Mouse (Mus musculus) intestine, postnatal 0 days (tissue): ENCODE measurements around the gene Celf2. TPM values are rescaled to one million over a fixed set of nuclear protein-coding genes. Genes with fewer than 3 reads are reported as not detected.

ENCODE experiments used
- ATAC-seq: fragments of 200-750 bp; cut with Nextera tagmentation; 2 replicates; pipeline ENCODE4 v1.8.0; 2017; ENCODE audit warnings: mild to moderate bottlenecking, moderate TSS enrichment, moderate library complexity
- H3K27ac ChIP-seq: fragments of 300-500 bp; sonication (generic); 2 replicates; pipeline ENCODE4 v1.5.1; 2014; ENCODE audit warnings: mild to moderate bottlenecking, low read depth, low read length, moderate library complexity
- H3K27me3 ChIP-seq: fragments of 300-500 bp; sonication (generic); replicated peaks from 2 replicates; pipeline ENCODE4 v1.6.1; 2014; ENCODE audit warnings: low read length, mixed read lengths; ENCODE audit not compliant: control insufficient read depth, insufficient read depth
- H3K36me3 ChIP-seq: fragments of 300-500 bp; sonication (generic); 2 replicates; pipeline ENCODE4 v1.6.1; 2014; ENCODE audit warnings: mild to moderate bottlenecking, moderate library complexity; ENCODE audit not compliant: control insufficient read depth, insufficient read depth
- H3K4me1 ChIP-seq: fragments of 300-500 bp; sonication (generic); replicated peaks from 2 replicates; pipeline ENCODE4 v1.6.1; 2014; ENCODE audit warnings: antibody characterized with exemption, low read length, mixed read lengths; ENCODE audit not compliant: control insufficient read depth, insufficient read depth
- H3K4me2 ChIP-seq: fragments of 300-500 bp; sonication (generic); replicated peaks from 2 replicates; pipeline ENCODE4 v1.6.1; 2014; ENCODE audit warnings: low read depth, mild to moderate bottlenecking, moderate library complexity
- H3K4me3 ChIP-seq: fragments of 300-500 bp; sonication (generic); 2 replicates; pipeline ENCODE4 v1.5.1; 2014; ENCODE audit warnings: low read depth, low read length
- H3K9ac ChIP-seq: fragments of 300-500 bp; sonication (generic); 2 replicates; pipeline ENCODE4 v1.6.1; 2014; ENCODE audit warnings: mild to moderate bottlenecking, low read depth, low read length
- H3K9me3 ChIP-seq: fragments of 300-500 bp; sonication (generic); 2 replicates; pipeline ENCODE4 v1.6.1; 2016; ENCODE audit warnings: mixed run types; ENCODE audit not compliant: control insufficient read depth
- CTCF ChIP-seq: sonication (generic); IDR thresholded peaks from 2 replicates; pipeline ENCODE4 v1.5.1; 2016; ENCODE audit warnings: low read depth, mild to moderate bottlenecking, control low read depth, antibody characterized with exemption, moderate library complexity
- WGBS: fragments of 180-500 bp; shearing (Covaris S2); extraction: QIAGEN DNeasy Blood & Tissue Kit; methylation state at CpG from one replicate; pipeline ENCODE4 v1.1.7; 2014; 5-methylcytosine and 5-hydroxymethylcytosine counted together
- polyA plus RNA-seq: library from polyadenylated mRNA; unstranded; fragments of >200 nt; fragmentation: Nextera tagmentation; extraction: Ambion mirVana; gene quantifications from 2 replicates; pipeline ENCODE4 v1.2.1, GENCODE M21; 2015

Celf2 gene
- polyA plus RNA-seq, 1 experiment from 2014 or later, result 16.8 TPM

GRCm38 (mm10) chr2:7534195-7534594 is 24.8 kb upstream of the Celf2 start:
- TF ChIP-seq CTCF, result no peak
- H3K36me3 ChIP-seq, result no peaks in the 10 kb centered on the region

GRCm38 (mm10) chr2:7531185-7531960 is 22.0 kb upstream of the Celf2 start:
- 78% methylated on average over 6 of the region's 6 CpGs for WGBS
- H3K9me3 ChIP-seq, result no peaks in the 10 kb centered on the region
- H3K4me3 ChIP-seq, result no peak overlapping the region
- no peak overlapping the region for H3K9ac ChIP-seq
- no peaks in the 10 kb centered on the region for H3K4me1 ChIP-seq
- no peak overlapping the region for H3K4me2 ChIP-seq
- TF ChIP-seq CTCF, result no peak
- no peaks in the 10 kb centered on the region for H3K27me3 ChIP-seq
- no peak for ATAC-seq
- H3K27ac ChIP-seq, result no peak overlapping the region
- no peaks in the 10 kb centered on the region for H3K36me3 ChIP-seq

More at GRCm38 (mm10) chr2:7534195-7534594, 24.8 kb upstream of the Celf2 start:
- Histone ChIP-seq H3K4me2 (no peak overlapping the region), H3K27me3 (no peaks in the 10 kb centered on the region), H3K27ac (no peak overlapping the region), H3K9me3 (no peaks in the 10 kb centered on the region), H3K4me1 (no peaks in the 10 kb centered on the region), H3K4me3 (no peak overlapping the region), H3K9ac (no peak overlapping the region)
- no peak for ATAC-seq
- WGBS, result 79% methylated on average over 2 of the region's 2 CpGs

- Histone ChIP-seq H3K36me3 (no peaks in the 10 kb centered on the region), H3K9me3 (no peaks in the 10 kb centered on the region), H3K4me3 (no peak overlapping the region), H3K9ac (no peak overlapping the region), H3K27me3 (no peaks in the 10 kb centered on the region), H3K4me1 (no peaks in the 10 kb centered on the region), H3K4me2 (no peak overlapping the region), H3K27ac (no peak overlapping the region)
- ATAC-seq, result no peak
- no peak for TF ChIP-seq CTCF
- WGBS, result 79% methylated on average over 8 of the region's 8 CpGs
Measured at GRCm38 (mm10) chr2:7530461-7531184, 21.3 kb upstream of the Celf2 start.

GRCm38 (mm10) chr2:7529637-7530036 is 20.3 kb upstream of the Celf2 start:
- Histone ChIP-seq H3K27me3 (no peaks in the 10 kb centered on the region), H3K36me3 (no peaks in the 10 kb centered on the region), H3K4me1 (no peaks in the 10 kb centered on the region), H3K9ac (no peak overlapping the region), H3K4me3 (no peak overlapping the region), H3K27ac (no peak overlapping the region), H3K4me2 (no peak overlapping the region), H3K9me3 (no peaks in the 10 kb centered on the region)
- TF ChIP-seq CTCF, result no peak
- WGBS, result 47% methylated on average over 5 of the region's 5 CpGs
- ATAC-seq, result no peak

- no peak overlapping the region for H3K27ac ChIP-seq
- H3K4me1 ChIP-seq, result no peaks in the 10 kb centered on the region
- ATAC-seq, result no peak
- no peak overlapping the region for H3K4me2 ChIP-seq
- no peak for TF ChIP-seq CTCF
- no peak overlapping the region for H3K9ac ChIP-seq
- H3K9me3 ChIP-seq, result no peaks in the 10 kb centered on the region
- 72% methylated on average over 6 of the region's 6 CpGs for WGBS
- H3K4me3 ChIP-seq, result no peak overlapping the region
- no peaks in the 10 kb centered on the region for H3K36me3 ChIP-seq
- H3K27me3 ChIP-seq, result no peaks in the 10 kb centered on the region
Measured at GRCm38 (mm10) chr2:7526696-7527095, 17.3 kb upstream of the Celf2 start.

GRCm38 (mm10) chr2:7519473-7519872 is 10.1 kb upstream of the Celf2 start:
- no peaks in the 10 kb centered on the region for H3K4me1 ChIP-seq
- no peaks in the 10 kb centered on the region for H3K27me3 ChIP-seq
- H3K9me3 ChIP-seq, result no peaks in the 10 kb centered on the region
- 71% methylated on average over 1 of the region's 1 CpGs for WGBS
- no peak for ATAC-seq
- no peak for TF ChIP-seq CTCF
- no peak overlapping the region for H3K9ac ChIP-seq
- H3K36me3 ChIP-seq, result no peaks in the 10 kb centered on the region
- no peak overlapping the region for H3K4me3 ChIP-seq
- no peak overlapping the region for H3K4me2 ChIP-seq
- H3K27ac ChIP-seq, result no peak overlapping the region
